Mouse (Mus musculus) forebrain, embryonic 16.5 days (tissue): ENCODE results near the gene Abcc4. TPM values are rescaled to one million over a fixed set of nuclear protein-coding genes. Genes with fewer than 3 reads are reported as not detected.

Source experiments
- ATAC-seq: fragments of 200-750 bp; cut with Nextera tagmentation; 2 replicates; pipeline ENCODE4 v1.8.0; 2017; ENCODE audit warnings: mild to moderate bottlenecking, moderate library complexity
- H3K27ac ChIP-seq: fragments of 300-500 bp; sonication (generic); 2 replicates; pipeline ENCODE4 v1.5.1; 2014; ENCODE audit warnings: low read length, control low read depth
- H3K27me3 ChIP-seq: fragments of 300-500 bp; sonication (generic); replicated peaks from 2 replicates; pipeline ENCODE4 v1.6.1; 2014; ENCODE audit warnings: low read length; ENCODE audit not compliant: control insufficient read depth, insufficient read depth
- H3K36me3 ChIP-seq: fragments of 300-500 bp; sonication (generic); 2 replicates; pipeline ENCODE4 v1.6.1; 2014; ENCODE audit not compliant: control insufficient read depth, insufficient read depth
- H3K4me1 ChIP-seq: fragments of 300-500 bp; sonication (generic); replicated peaks from 2 replicates; pipeline ENCODE4 v1.6.1; 2014; ENCODE audit warnings: low read length; ENCODE audit not compliant: control insufficient read depth, insufficient read depth
- H3K4me2 ChIP-seq: fragments of 300-500 bp; sonication (generic); 2 replicates; pipeline ENCODE4 v1.6.1; 2014; ENCODE audit warnings: mild to moderate bottlenecking, low read length, control low read depth
- H3K4me3 ChIP-seq: fragments of 300-500 bp; sonication (generic); replicated peaks from 2 replicates; pipeline ENCODE4 v1.5.1; 2014; ENCODE audit warnings: mild to moderate bottlenecking, low read length, control low read depth
- H3K9ac ChIP-seq: fragments of 300-500 bp; sonication (generic); replicated peaks from 2 replicates; pipeline ENCODE4 v1.6.1; 2014; ENCODE audit warnings: low read depth, low read length, control low read depth
- H3K9me3 ChIP-seq: fragments of 300-500 bp; sonication (generic); 2 replicates; pipeline ENCODE4 v1.6.1; 2016; ENCODE audit warnings: low read length; ENCODE audit not compliant: control insufficient read depth
- WGBS: fragments of 180-500 bp; shearing (Covaris S2); extraction: QIAGEN DNeasy Blood & Tissue Kit; methylation state at CpG from one replicate; pipeline ENCODE4 v1.1.7; 2014; 5-methylcytosine and 5-hydroxymethylcytosine counted together
- polyA plus RNA-seq: library from polyadenylated mRNA; unstranded; fragments of >200 nt; fragmentation: Nextera tagmentation; extraction: Ambion mirVana; gene quantifications from 2 replicates; pipeline ENCODE4 v1.2.1, GENCODE M21; 2015

Gene Abcc4
- polyA plus RNA-seq, 1 experiment from 2014 or later, result 1.4 TPM

DNA sequence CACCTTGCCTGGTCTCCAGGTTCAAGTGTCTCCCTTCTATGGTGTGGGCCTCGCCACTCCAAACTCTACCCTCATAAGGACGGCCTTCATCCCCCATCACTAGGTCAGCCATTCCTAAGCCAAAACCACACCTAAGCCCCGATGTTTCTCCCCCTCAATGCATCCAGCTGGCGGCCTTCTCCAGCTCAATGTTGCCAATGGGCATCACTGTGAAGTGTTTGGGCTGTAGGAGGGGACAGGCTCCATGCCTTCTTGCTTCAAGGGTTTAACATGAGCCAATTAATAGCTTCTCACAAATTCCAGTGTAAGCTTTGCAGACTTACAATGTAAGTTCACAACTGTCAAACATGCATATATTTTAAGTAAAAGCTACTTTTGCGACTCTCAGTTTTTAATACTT, 140.3 kb downstream of the Abcc4 start:
- Histone ChIP-seq H3K27me3 (no peaks in the 10 kb centered on the region; the same call in 1 of the 2 replicates), H3K4me2 (no peak overlapping the region), H3K4me1 (peaks cover 10% of the 10 kb centered on the region), H3K9me3 (no peaks in the 10 kb centered on the region), H3K36me3 (no peaks in the 10 kb centered on the region), H3K4me3 (no peak overlapping the region), H3K9ac (no peak overlapping the region), H3K27ac (no peak overlapping the region)
- WGBS, result 65% methylated on average over 5 of the region's 5 CpGs
- ATAC-seq, result no peak

DNA sequence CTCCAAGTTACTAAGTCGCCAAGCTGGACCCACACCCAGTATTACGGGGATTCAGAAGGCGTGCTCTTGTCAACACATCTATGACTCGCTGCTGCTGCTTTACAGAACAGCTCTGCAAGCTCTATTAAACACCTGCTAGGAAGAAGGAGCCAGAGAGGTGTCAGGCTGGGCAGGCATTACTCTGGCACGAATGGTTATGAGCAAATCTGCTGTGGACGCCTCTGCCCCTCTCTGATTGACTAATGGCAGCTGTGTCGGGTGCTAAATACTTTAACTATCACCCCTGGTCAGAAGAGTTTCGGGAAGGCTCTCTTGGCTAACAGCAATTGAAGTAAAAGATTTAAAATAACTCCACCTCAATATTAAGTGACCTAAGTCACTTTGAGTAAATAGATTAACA, 142.4 kb downstream of the Abcc4 start:
- ATAC-seq, result no peak
- H3K4me1 ChIP-seq, result peaks cover 10% of the 10 kb centered on the region
- no peaks in the 10 kb centered on the region for H3K36me3 ChIP-seq
- no peaks in the 10 kb centered on the region; the same call in 1 of the 2 replicates for H3K27me3 ChIP-seq
- H3K9ac ChIP-seq, result no peak overlapping the region
- H3K9me3 ChIP-seq, result no peaks in the 10 kb centered on the region
- WGBS, result 68% methylated on average over 8 of the region's 8 CpGs
- no peak overlapping the region for H3K27ac ChIP-seq
- no peak overlapping the region for H3K4me3 ChIP-seq
- H3K4me2 ChIP-seq, result no peak overlapping the region

DNA sequence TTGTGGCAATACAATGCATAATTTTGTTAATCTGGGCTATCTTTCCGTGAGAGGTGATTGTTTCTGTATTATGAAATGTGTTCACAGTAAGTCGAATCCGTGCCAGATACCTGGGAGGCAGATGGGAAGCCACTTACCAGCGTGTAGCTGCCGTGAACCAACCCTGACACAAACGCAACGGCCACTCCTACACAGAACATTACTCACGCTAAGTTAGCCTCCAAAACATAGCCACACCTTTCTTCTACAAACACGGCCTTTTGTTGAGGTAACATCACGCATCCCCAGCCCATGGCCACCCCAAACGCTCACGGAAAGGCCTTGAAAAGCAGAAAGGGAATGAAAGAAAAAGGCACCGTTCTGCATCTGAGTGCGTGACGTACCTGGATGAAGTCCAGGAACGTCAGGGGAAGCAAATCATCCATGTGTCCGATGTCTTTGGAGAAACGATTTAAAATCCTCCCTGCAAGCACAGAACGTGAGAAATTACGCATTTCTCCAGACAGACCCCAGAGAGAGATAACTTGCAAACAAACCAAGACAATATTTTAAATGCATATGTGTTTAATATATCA, 153.0 kb downstream of the Abcc4 start:
- Histone ChIP-seq H3K9me3 (no peaks in the 10 kb centered on the region), H3K9ac (no peak overlapping the region), H3K4me2 (0 out of 2 replicates have a peak overlapping the region, but pooled peaks have one; percentile 29), H3K4me1 (peaks cover 17% of the 10 kb centered on the region), H3K4me3 (no peak overlapping the region), H3K27ac (no peak overlapping the region), H3K36me3 (no peaks in the 10 kb centered on the region), H3K27me3 (0 out of 2 replicates have a peak, but pooled peaks cover 8% of the 10 kb centered on the region)
- no peak for ATAC-seq
- WGBS, result 50% methylated on average over 20 of the region's 20 CpGs

DNA sequence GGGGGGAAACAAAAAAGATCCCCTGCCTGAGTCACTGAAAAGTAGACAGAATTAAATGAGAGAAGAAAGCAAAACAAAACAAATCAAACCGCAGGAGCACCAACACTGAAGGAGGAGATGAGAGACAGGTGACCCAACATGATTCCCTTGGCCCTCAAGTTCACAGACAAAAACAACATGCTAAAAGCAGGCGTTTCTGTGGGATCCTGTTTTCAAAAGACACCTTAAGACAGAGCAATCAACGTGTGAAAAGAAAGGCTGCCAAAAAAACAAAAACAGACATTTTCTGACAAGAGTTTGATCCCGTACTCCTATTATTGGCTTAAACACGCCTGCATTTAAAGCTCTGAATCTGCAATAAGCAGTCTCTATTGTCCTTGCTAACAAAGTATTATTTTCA, 153.6 kb downstream of the Abcc4 start:
- H3K9ac ChIP-seq, result no peak overlapping the region
- 0 out of 2 replicates have a peak, but pooled peaks cover 8% of the 10 kb centered on the region for H3K27me3 ChIP-seq
- H3K27ac ChIP-seq, result no peak overlapping the region
- WGBS, result 22% methylated on average over 5 of the region's 5 CpGs
- no peak overlapping the region for H3K4me3 ChIP-seq
- H3K36me3 ChIP-seq, result no peaks in the 10 kb centered on the region
- ATAC-seq, result no peak
- H3K4me2 ChIP-seq, result no peak overlapping the region
- no peaks in the 10 kb centered on the region for H3K9me3 ChIP-seq
- H3K4me1 ChIP-seq, result peaks cover 17% of the 10 kb centered on the region

DNA sequence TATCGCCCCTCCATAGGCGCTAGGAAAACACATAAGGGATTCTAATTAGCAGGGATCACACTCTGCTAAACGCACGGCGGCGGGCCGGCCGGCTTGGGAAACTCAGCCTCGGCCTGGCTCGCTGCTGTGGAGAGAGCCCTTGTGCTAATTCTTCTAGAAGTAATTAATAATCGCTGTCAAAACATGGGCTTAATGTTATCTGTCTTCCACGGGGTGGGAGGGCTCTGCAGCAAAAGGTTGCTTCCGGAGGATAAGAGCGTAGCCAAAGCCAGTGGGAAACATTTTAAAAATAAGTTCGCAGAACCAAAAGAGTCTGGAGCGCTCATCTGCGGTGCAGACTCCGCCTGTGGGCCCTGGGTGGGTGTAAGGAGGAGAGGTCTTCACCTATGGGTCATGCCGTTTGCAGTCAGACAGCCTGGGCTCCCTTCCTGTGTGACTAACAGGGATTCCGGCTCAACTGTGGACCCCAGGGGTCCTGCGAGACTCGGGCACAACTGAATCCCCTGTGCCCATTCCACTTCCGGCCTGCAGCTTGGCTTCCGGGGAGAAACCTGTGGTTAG, 154.2 kb downstream of the Abcc4 start:
- Histone ChIP-seq H3K27me3 (0 out of 2 replicates have a peak, but pooled peaks cover 8% of the 10 kb centered on the region), H3K36me3 (no peaks in the 10 kb centered on the region), H3K4me2 (peak overlapping the region; percentile 58), H3K4me3 (peak overlapping the region; percentile 35), H3K9me3 (no peaks in the 10 kb centered on the region), H3K4me1 (peaks cover 17% of the 10 kb centered on the region), H3K9ac (0 out of 2 replicates have a peak overlapping the region, but pooled peaks have one; percentile 2), H3K27ac (no peak overlapping the region)
- WGBS, result 6% methylated on average over 24 of the region's 24 CpGs
- peak; percentile 79 for ATAC-seq

DNA sequence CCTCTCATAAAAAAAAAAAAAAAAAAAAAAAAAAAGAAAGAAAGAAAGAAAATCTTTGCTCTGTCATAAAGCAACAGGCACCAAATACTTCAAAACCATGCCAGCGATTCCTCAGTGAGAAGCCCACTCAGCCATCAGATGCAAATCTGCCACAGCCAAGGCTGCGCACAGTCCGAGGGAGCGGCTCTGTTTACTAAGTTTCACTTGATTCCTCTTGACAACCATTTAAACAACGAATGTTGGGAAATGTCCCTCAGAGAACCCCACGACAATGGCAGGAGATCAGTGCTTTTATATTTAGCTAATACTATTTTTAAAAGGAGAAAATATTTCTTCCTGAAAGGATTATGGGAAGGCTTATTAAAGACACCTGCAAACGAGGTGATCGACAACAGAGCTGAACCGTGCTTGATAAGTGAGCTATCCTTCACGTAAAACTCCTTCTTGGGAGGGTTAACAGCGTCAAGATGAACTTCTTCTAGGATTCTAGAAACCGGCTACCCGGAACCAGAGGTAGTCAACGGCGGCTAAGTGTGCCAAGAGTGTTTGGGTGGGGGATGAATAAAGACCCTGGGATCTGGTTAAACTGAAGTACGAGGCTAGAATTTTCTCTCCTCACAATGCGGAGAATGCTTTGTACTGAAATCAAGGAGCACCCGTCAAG, 154.8 kb downstream of the Abcc4 start:
- peaks cover 17% of the 10 kb centered on the region for H3K4me1 ChIP-seq
- 7% methylated on average over 18 of the region's 18 CpGs for WGBS
- H3K4me3 ChIP-seq, result peak overlapping the region; percentile 35
- H3K4me2 ChIP-seq, result peak overlapping the region; percentile 58
- H3K27me3 ChIP-seq, result 0 out of 2 replicates have a peak, but pooled peaks cover 8% of the 10 kb centered on the region
- no peaks in the 10 kb centered on the region for H3K36me3 ChIP-seq
- H3K27ac ChIP-seq, result no peak overlapping the region
- peak; percentile 41; the same call in 1 of the 2 replicates for ATAC-seq
- H3K9me3 ChIP-seq, result no peaks in the 10 kb centered on the region
- H3K9ac ChIP-seq, result 0 out of 2 replicates have a peak overlapping the region, but pooled peaks have one; percentile 2

DNA sequence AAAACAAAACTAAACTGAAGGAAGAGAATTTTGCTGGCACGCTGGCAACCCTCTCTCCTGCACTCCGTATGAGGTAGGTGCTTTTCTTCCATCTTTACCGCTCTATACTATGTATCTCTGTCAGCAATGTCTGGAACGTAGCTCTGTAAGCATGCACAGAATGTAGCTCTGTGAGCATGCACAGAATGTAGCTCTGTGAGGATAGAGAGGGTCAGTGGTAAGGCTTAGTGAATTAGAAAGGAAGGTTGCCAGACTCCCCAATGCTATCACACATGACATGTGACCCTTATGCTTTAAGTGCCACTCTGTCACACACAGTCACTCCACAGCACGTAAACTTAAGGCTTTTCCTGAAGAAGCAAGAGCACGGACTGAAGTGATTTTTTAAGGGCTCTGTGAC, 161.5 kb downstream of the Abcc4 start:
- no peaks in the 10 kb centered on the region for H3K27me3 ChIP-seq
- H3K4me2 ChIP-seq, result no peak overlapping the region
- H3K4me3 ChIP-seq, result no peak overlapping the region
- 0 out of 2 replicates have a peak, but pooled peaks cover 2% of the 10 kb centered on the region for H3K4me1 ChIP-seq
- WGBS, result 93% methylated on average over 6 of the region's 6 CpGs
- H3K36me3 ChIP-seq, result no peaks in the 10 kb centered on the region
- ATAC-seq, result no peak
- H3K9ac ChIP-seq, result no peak overlapping the region
- no peak overlapping the region for H3K27ac ChIP-seq
- no peaks in the 10 kb centered on the region for H3K9me3 ChIP-seq

DNA sequence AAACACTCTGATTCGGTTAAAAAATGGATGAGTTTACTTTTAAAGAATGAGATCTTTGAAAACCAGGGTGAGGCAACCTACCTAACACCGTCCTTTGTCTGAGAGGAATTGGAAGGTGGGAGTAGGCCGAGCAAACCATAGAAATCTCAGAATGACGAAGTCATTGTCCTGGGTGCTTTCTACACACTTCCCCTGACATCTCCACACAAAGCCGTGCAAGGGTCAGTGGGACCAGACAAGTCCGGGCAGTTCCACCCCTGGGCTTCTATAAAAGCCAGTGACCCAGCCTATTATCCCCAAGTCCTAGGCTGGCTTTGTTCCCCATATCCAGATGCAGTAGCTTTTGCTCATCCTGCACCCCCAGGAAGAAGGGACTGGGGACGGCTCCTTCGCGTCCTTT, 163.1 kb downstream of the Abcc4 start:
- H3K4me1 ChIP-seq, result 0 out of 2 replicates have a peak, but pooled peaks cover 2% of the 10 kb centered on the region
- H3K9me3 ChIP-seq, result no peaks in the 10 kb centered on the region
- no peaks in the 10 kb centered on the region for H3K36me3 ChIP-seq
- H3K9ac ChIP-seq, result no peak overlapping the region
- no peak overlapping the region for H3K4me2 ChIP-seq
- no peak overlapping the region for H3K27ac ChIP-seq
- no peak for ATAC-seq
- WGBS, result 44% methylated on average over 9 of the region's 9 CpGs
- H3K4me3 ChIP-seq, result no peak overlapping the region
- no peaks in the 10 kb centered on the region for H3K27me3 ChIP-seq

DNA sequence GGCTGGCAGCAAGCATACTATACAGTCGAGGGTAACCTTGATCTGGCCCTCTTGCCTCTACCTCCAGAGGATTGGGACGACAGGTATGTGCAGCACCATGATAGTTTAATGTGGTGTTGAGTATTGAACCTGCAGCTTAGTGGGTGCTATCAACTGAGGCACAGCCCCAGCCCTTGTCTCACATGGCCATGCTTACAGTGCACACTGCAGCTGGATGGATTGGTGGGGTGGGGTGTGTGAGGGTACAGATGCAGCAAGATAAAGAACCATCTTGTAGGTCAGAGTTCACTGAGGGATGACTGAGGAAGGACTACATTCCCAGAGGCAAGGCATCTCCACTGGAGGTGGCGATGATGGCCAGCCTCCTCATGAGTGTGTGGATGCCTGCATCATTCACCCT, 174.5 kb downstream of the Abcc4 start:
- H3K27me3 ChIP-seq, result no peaks in the 10 kb centered on the region
- 92% methylated on average over 3 of the region's 3 CpGs for WGBS
- H3K9me3 ChIP-seq, result no peaks in the 10 kb centered on the region
- no peak overlapping the region for H3K9ac ChIP-seq
- no peaks in the 10 kb centered on the region for H3K36me3 ChIP-seq
- no peak overlapping the region for H3K4me2 ChIP-seq
- no peak for ATAC-seq
- H3K4me1 ChIP-seq, result no peaks in the 10 kb centered on the region
- H3K27ac ChIP-seq, result no peak overlapping the region
- H3K4me3 ChIP-seq, result no peak overlapping the region
